Mouse (Mus musculus) T-helper 17 cell (primary cell): ENCODE results near the gene Chst13.

Experiments
- in situ Hi-C, 2 experiments: fragments of 300-600 bp; cut with MboI, MseI; formaldehyde crosslinking; loops; 1 replicate in 1 of 2; 2 replicates in 1 of 2; pipeline ENCODE4 v1.15.1; 2025; ENCODE audit warnings: high pct_unique_total_duplicates in 2 of 2

The Chst13 gene

DNA sequence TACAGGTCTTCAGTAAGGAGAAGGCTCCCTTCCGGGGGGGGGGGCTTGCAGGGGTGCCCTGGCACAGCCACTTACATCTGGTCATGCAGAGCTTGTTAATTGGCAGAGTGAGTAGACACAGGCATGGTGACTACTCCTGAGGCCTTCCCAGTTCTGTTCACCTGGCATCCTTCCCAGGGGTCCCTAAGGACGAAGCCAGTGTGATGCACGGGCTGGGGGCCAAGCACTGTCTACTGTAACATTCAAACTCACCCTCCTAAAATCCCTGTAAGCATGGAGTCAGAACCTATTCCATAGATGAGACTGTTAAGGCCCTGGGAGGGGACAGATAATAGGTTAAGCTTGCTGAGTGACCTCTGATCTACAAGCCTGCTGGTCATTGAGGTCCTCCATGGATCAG lies 959 bp downstream of the Chst13 start:
- in situ Hi-C loops: loop anchor here in 1 of 2 experiments (10.0 kb wide), 1 partner anchor 639 kb away; no protein-coding TSS in a partner anchor

DNA sequence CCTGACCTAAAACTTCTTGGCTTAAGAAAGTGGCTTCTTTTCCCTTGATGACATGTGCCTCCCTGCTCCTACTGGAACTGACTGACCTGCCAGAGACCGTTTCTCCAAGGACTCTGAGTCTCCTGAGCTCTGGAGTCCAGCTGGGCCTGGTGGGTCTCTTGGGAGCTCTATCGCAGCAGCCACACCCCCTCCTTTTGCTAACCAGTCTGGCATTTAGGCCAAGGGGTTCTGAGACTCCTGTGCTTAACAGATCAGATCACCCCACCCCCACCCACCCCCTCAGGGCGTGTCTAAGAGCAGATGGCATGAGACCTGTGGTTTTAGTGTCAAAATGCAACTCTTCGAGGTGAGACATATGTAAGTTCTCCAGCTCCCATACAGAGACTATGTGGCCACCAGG lies 3.2 kb downstream of the Chst13 start:
- in situ Hi-C loops: loop anchor here in 1 of 2 experiments (10.0 kb wide), 1 partner anchor 637 kb away; no protein-coding TSS in a partner anchor

DNA sequence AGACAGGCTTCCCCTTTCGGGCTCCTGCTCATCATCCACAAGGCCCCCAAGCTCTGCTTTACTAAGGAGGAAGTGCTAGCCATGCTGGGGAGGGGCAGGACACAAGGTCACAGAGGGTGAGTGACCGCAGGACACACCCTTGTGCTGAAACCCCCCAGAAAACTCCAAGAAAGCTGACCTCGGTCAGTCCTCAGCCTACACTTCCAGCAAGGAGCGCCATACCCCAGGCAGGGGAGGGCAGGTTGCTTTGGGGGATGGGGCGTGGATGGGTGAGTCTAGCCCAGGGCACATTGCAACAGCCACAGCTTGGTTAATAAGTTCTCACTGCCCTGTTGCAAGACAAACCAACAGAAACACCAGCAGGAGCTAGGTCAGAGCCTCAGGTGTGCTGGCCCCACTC lies 4.6 kb downstream of the Chst13 start:
- in situ Hi-C loops: loop anchor here in 1 of 2 experiments (10.0 kb wide), 1 partner anchor 636 kb away; no protein-coding TSS in a partner anchor

DNA sequence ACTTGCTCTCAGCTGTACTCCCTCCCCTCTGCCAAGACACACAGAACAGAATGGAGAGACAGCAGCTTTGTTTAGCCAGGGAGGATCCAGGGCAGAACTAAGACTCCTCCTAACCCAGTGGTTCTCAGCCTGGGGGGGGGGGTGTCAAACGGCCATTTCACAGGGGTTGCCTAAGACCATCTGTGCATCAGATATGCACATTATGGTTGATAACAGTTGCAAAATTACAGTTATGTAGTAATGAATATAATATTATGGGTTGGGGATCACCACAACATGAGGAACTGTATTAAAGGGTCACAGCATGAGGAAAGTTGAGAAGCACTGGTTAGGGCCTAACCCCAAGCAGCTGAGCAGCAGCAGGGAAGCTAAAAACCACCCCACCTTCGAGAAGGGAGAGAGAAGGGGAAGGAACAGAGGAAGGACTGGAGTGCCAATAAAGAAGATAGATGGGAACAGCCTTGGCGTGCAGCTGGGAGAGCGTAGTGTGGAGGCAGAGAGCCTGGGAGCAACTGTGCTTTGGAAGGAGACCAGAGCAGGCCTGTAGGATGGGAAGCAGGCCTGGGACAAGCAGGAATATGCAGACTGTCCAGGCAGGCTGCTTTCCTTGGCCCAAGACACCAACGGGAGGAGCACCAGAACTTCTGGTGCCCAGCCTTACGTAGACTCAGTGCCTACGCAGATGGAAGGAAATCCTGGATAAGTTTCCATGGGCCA lies 5.4 kb downstream of the Chst13 start:
- in situ Hi-C loops: loop anchor here in 1 of 2 experiments (10.0 kb wide), 1 partner anchor 635 kb away; no protein-coding TSS in a partner anchor

DNA sequence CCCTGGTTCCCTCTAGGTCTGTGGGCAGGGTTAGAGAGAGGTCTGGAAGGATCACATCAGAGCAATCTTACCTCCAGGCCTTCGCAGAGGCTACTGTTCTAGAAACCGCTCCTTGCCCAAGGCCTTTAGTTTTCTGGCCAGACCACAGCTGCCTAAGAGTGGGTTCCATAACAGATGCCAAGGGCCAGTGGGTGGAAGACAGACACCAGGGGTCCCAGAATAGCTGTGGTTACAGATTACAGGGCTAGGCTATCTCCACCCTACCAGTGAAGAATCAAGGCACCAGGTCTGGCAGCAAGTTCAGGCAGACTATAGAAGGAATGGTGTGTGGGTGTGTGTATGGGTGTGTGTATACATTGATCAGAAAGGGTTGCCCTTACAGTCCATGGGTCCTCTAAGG lies 6.0 kb downstream of the Chst13 start:
- in situ Hi-C loops: no loop called here

DNA sequence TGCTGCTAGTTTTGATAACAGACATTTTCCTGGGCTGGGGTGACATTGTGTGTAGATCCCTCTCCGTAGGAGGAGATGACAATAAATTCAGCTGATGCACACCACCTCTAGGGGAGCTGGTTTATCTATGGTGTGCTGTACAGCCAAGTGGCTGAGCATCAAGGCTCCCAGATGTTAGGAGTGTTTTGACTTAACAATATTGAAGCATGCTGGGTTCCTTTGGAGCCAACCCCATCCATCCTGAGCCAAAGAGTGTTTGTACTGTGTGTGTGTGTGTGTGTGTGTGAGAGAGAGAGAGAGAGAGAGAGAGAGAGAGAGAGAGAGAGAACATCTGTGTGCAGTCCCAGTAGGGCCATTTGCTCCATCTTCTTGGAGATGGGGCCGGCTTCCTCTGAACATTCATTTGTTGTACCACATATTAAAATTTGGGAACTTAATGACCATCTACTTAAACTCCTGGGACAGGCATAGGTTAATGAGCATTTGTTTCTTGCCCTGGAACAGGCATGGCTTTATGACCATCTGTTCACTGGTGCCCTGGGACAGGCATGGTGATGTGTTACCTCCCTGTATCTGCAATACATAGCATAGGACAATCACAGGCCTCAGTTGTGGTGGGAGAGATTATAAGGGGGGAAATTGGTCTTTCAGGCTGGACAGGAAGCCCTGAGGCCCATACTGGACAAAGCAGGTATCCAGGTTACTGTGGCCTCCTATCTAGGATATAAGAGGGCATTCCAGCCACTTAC lies 7.3 kb downstream of the Chst13 start:
- in situ Hi-C loops: no loop called here

DNA sequence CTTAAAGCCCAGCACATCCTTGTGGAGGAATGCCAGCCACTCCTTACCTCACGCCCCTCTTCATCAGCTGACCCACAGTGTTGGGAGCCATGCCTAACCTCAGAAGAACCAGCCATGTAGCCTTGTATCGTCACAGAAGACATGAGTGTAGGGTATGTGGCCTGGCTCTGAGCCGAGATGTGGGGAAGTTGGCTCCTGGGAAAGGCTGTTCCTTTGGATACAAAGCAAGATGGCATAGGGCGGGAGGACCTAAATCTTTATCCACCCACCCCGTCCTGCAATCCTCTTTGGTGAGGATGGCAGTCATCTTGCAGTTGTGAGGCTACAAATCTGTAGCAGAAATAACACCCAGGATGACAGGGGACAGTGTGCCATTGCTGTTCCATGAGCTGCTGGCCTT lies 9.0 kb downstream of the Chst13 start:
- in situ Hi-C loops: no loop called here

DNA sequence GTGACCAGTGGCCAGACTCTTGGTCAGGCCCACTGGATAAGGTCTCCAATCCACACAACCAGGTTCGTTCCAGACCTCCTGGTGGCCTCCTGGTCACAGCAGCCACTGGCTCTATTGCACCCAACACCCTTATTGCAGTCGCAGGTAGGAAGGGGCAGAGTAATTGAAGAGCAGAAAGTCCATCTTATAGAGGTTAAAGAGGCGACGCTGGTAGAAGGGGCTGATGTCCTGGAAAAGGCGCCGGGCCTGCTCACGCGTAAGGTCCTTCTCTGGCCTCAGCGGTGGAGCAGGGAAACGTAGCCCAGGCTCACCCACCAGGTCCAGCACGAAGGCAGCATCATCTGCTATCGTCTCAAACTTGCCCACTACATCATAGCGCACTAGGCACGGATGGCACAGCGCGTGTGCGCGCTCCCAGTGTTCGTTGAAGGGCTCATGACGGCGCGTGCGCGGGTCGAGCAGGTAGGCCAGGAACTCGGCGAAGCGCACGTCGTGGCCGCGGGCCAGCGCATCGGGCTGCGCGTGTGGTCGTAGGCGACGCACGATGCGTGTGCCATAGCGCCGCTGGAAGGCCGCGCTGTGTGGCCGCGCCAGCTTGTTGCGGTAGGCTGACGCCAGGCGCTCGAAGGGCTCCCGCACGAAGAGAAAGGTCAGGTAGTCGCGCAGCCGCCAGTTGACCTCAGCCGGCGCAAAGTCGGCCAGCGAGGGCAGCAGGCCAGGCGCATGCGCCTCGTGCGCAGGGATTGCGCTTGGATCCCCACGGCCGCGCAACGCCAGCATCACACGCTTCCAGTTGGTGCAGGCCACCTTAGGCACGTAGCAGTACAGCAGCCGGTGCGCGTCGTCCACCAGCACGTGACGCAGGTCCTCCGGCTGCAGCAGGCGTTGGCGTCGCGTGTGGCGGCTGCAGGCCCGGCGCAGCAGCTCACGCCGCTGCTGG lies 15.9 kb downstream of the Chst13 start:
- in situ Hi-C loops: no loop called here

DNA sequence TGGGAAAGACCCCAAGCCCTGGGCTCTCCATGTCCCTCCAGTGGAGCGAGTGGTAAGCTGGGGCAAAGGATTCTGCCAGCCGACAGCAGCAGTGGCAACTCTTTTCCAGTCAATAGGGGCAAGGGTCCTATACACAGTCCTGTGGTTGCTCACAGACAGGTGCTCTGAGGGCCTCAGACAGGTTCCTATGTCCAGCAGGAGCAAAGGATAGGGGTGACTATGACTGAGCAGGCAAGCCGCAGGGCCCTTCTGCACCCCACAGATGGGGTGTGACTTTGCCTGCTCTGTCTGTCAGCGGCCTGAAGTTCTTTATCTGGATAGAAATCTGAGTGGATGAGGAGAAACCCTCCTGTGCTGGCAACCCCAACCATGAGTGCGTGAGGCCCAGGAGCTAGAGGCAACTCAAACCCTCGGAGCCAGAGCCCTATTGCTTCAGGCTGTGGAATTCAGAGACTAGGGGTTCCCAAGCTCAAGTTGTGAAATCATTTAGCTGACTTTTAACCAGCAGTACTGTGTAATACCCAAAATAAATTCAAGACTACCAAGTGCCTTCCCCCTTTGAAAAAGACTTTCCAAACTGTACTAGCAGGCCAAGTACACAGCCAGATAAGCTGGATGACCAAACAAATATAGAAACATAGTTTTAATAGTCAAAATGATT lies 18.5 kb downstream of the Chst13 start:
- in situ Hi-C loops: no loop called here

DNA sequence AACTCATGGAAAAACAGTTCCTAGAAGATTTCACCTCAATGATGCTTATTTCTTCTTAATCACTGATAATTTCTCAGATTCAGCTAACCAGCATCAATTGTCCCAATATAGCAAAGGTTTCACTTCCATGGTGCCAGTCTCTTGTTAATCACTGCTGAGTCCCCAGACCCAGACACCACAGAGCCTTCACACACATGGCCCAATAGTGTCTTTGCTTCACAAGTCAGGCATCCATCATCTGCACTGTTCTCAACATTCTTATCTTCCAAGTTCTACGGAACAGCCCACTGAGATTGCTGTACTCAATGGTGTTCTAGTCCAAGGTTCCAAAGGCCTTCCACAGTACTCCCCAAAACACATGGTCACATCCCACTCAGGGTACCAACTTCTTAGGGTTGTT lies 24.1 kb downstream of the Chst13 start, which contains the start of gene BC048671:
Gene BC048671, plus strand, starts transcription at position 301 of the 400 bp plus-strand sequence.
- in situ Hi-C loops: no loop called here

DNA sequence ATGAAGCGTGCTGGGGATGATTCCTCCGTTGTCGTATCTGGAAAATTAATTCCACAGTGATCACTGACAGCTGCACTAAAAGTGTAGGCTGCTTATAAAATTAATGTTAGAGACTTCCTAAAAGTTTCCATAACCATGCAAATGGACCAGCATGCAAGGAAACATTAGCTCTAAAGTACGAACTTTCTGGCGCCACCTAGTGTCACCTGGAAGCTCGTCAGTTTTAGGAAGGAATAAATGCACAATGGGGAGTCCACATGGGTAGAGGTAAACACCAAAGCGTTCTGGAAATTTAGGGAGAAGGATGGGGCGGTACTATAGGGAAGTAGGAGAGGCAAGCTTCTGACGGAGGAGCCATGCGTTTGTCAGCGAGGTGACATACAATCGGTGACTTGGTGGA lies 36.7 kb downstream of the Chst13 start:
- in situ Hi-C loops: no loop called here
